Mouse (Mus musculus): ENCODE measurements around the gene Ppfibp1. TPM values are rescaled to one million over a fixed set of nuclear protein-coding genes. Genes with fewer than 3 reads are reported as not detected.

Gene Ppfibp1
- total RNA-seq, 1 experiment from 2014 or later = 29.1 TPM

- ATAC-seq (replicated peaks in 1 of 2; ENCODE audit: insufficient read depth in 1 of 2, low FRiP score in 2 of 2, low TSS enrichment in 1 of 2, low read depth in 1 of 2, poor library complexity in 2 of 2, severe bottlenecking in 2 of 2) = no peak
Observed at GRCm38 (mm10) chr6:147075808-147076387, 187.6 kb downstream of the Ppfibp1 start.

- ATAC-seq (replicated peaks in 1 of 2; ENCODE audit: insufficient read depth in 1 of 2, low FRiP score in 2 of 2, low TSS enrichment in 1 of 2, low read depth in 1 of 2, poor library complexity in 2 of 2, severe bottlenecking in 2 of 2) = no peak
Observed at GRCm38 (mm10) chr6:147076878-147077277, 188.6 kb downstream of the Ppfibp1 start.

GRCm38 (mm10) chr6:147079919-147080318 is 191.6 kb downstream of the Ppfibp1 start:
- ATAC-seq (replicated peaks in 1 of 2; ENCODE audit: insufficient read depth in 1 of 2, low FRiP score in 2 of 2, low TSS enrichment in 1 of 2, low read depth in 1 of 2, poor library complexity in 2 of 2, severe bottlenecking in 2 of 2) = no peak

Other genes with a start within 250 kb of the Ppfibp1 start
- 73.7 TPM in 2 replicates for gene Med21, start 245.9 kb upstream of the Ppfibp1 start, total RNA-seq (2017)
- gene Tm7sf3, start 245.7 kb upstream of the Ppfibp1 start, total RNA-seq (2017) = 28.1 and 31.5 TPM in 2 replicates
- gene Stk38l, start 163.5 kb upstream of the Ppfibp1 start, total RNA-seq (2017) = 4.3 and 5.2 TPM in 2 replicates
- not detected in 2 replicates for gene Arntl2, start 92.4 kb upstream of the Ppfibp1 start, total RNA-seq (2017)
- not detected in 2 replicates for gene Smco2, start 38.4 kb upstream of the Ppfibp1 start, total RNA-seq (2017)
- gene 1700034J05Rik, start 65.9 kb downstream of the Ppfibp1 start, total RNA-seq (2017) = 0.38 TPM in 1 of 2 replicates, not detected in the other
- 1.5 TPM in 1 of 2 replicates, not detected in the other for gene Rep15, start 144.1 kb downstream of the Ppfibp1 start, total RNA-seq (2017)
- gene Mrps35, start 154.3 kb downstream of the Ppfibp1 start, total RNA-seq (2017) = 43.6 and 70.9 TPM in 2 replicates
- not detected in 2 replicates for gene Mansc4, start 198.5 kb downstream of the Ppfibp1 start, total RNA-seq (2017)
- gene Klhl42, start 202.9 kb downstream of the Ppfibp1 start, total RNA-seq (2017) = 7.7 and 14.3 TPM in 2 replicates